Mouse (Mus musculus) cerebellum, adult 9-11 months (tissue): ENCODE data around the gene Rp2.

Experiments
- DNase-seq: peaks from one replicate; pipeline ENCODE4 v3.0.0; 2022

The Rp2 gene

DNA sequence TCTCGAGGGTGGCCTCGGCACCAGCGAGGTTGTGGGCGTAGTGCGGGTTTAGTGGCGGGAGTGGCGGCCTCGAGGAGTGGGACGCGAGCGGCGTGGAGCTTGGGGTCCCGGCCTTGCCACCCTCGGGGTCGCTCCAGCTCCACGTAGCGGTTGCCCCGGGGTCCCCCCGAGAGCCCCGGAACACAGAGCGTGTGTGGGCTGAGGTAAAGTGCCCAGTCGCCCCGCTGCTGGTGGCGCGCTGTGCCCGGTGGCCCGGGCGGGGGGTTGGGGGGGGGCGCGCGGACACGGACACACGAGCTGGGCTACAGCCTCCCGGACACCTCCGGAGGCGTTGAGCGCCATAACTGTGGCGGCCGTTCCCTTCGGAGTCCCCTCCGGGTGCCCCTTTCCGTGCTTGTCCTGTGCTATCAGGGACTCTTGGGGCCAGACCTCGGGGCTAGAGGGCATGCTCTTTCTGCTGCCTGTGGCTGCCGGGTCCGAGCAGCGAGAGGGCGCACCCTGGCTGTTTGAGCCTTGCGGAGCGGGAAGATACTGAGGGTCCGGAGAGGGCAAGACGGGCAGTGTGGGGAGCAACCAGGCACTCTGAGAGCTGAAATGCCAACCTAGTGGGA is 61.7 kb downstream of the Rp2 start:
- DNase-seq, result peak; percentile 33
